Mouse (Mus musculus) forebrain, postnatal 0 days (tissue): ENCODE results near the gene Zfp93. TPM values are rescaled to one million over a fixed set of nuclear protein-coding genes. Genes with fewer than 3 reads are reported as not detected.

Source experiments
- ATAC-seq: fragments of 200-750 bp; cut with Nextera tagmentation; 2 replicates; pipeline ENCODE4 v1.8.0; 2017; ENCODE audit warnings: mild to moderate bottlenecking, moderate library complexity
- DNase-seq: peaks from one replicate; pipeline ENCODE4 v3.0.0-alpha.2; 2015
- H3K27ac ChIP-seq: fragments of 300-500 bp; sonication (generic); 2 replicates; pipeline ENCODE4 v1.5.1; 2014; ENCODE audit warnings: low read depth, mild to moderate bottlenecking, antibody characterized with exemption, low read length, moderate library complexity, mixed read lengths
- H3K27me3 ChIP-seq: fragments of 300-500 bp; sonication (generic); 2 replicates; pipeline ENCODE4 v1.6.1; 2014; ENCODE audit warnings: mild to moderate bottlenecking, low read length, mixed read lengths; ENCODE audit not compliant: insufficient read depth
- H3K36me3 ChIP-seq: fragments of 300-500 bp; sonication (generic); 2 replicates; pipeline ENCODE4 v1.6.1; 2014; ENCODE audit warnings: mild to moderate bottlenecking, moderate library complexity; ENCODE audit not compliant: insufficient read depth
- H3K4me1 ChIP-seq: fragments of 300-500 bp; sonication (generic); 2 replicates; pipeline ENCODE4 v1.6.1; 2014; ENCODE audit warnings: antibody characterized with exemption; ENCODE audit not compliant: insufficient read depth
- H3K4me2 ChIP-seq: fragments of 300-500 bp; sonication (generic); 2 replicates; pipeline ENCODE4 v1.6.1; 2014; ENCODE audit warnings: low read depth, mild to moderate bottlenecking, moderate library complexity
- H3K4me3 ChIP-seq: fragments of 300-500 bp; sonication (generic); 2 replicates; pipeline ENCODE4 v1.5.1; 2014; ENCODE audit warnings: low read depth, low read length, mixed read lengths
- H3K9ac ChIP-seq: fragments of 300-500 bp; sonication (generic); 2 replicates; pipeline ENCODE4 v1.6.1; 2014; ENCODE audit warnings: mild to moderate bottlenecking
- H3K9me3 ChIP-seq: fragments of 300-500 bp; sonication (generic); 2 replicates; pipeline ENCODE4 v1.6.1; 2016; ENCODE audit warnings: low read length
- CTCF ChIP-seq: sonication (generic); IDR thresholded peaks from 2 replicates; pipeline ENCODE4 v1.5.1; 2016; ENCODE audit warnings: antibody characterized with exemption, control low read depth, low read depth
- WGBS: fragments of 180-500 bp; shearing (Covaris S2); extraction: QIAGEN DNeasy Blood & Tissue Kit; methylation state at CpG from one replicate; pipeline ENCODE4 v1.1.7; 2014; 5-methylcytosine and 5-hydroxymethylcytosine counted together
- polyA plus RNA-seq: library from polyadenylated mRNA; unstranded; fragments of >200 nt; fragmentation: Nextera tagmentation; extraction: Ambion mirVana; gene quantifications from 2 replicates; pipeline ENCODE4 v1.2.1, GENCODE M21; 2015
- total RNA-seq: library from RNA; depleted of rRNA; stranded (reverse); fragments of >200 nt; gene quantifications from 2 replicates; pipeline ENCODE4 v1.2.3, GENCODE M21; 2014

The Zfp93 gene
- total and polyA plus RNA-seq, 2 experiments from 2014 or later, result 2.4 to 13.2 TPM

DNA sequence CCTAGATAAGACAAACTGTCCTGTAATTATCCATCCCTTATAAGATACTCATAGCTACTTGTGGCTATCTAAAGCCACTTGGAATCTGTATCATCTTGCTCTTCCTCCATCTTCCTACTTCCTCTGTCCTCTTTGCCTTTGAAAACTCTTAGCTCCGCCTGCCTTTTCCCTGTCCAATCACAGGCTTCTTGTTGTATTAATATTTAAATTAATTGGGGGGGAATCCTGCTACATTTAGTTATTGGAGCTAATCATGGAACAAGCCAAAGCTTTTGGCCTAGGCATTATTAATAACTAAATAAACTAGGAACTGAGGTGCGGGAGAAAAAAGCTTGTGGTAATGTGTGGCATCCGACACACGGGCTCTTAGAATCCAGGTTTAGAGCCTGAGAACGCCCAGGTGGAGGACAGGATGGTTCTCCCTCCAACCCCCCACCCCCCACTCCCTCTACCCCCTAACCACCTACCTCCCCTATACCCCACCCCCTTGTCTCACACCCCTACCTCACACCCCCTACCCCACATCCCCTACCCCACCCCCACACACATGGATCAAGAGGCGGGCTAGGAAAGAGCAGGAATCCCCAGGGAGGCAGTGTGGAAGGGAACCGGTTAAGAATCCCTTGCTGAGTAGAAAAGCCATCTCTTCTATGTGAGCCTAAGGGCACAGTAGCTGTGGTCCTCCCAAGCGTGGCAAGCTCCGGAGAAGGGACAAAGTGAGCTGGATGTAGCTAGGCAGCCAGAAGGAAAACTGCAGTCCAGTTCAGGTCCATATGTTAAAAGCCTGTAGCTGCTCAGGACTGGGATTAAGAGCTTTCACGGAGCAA lies 10.0 kb downstream of the Zfp93 start:
- WGBS, result 66% methylated on average over 10 of the region's 10 CpGs
- peaks cover 7% of the 10 kb centered on the region; the same call in 1 of the 2 replicates for H3K36me3 ChIP-seq
- DNase-seq (no peak), ATAC-seq (no peak; the same call in 1 of the 2 replicates)
- H3K9me3 ChIP-seq, result no peaks in the 10 kb centered on the region
- H3K27ac ChIP-seq, result no peak overlapping the region
- H3K27me3 ChIP-seq, result no peaks in the 10 kb centered on the region
- H3K4me3 ChIP-seq, result no peak overlapping the region
- no peak for TF ChIP-seq CTCF
- H3K9ac ChIP-seq, result no peak overlapping the region
- H3K4me1 ChIP-seq, result no peaks in the 10 kb centered on the region
- H3K4me2 ChIP-seq, result no peak overlapping the region

DNA sequence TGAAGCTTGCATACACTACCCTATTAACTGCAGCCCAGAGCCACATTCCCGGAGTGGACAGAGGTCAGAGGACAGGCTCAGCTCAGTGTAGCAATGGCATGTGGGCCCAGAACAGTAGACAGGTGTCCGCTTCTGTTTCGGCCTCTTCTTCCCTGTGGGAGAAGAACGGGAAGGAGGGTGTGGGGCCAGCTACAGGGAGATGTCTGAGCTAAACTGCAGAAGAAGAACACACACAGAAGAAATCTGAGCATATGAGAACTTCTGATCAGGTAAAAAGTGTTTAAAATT lies 10.6 kb downstream of the Zfp93 start:
- Histone ChIP-seq H3K9me3 (no peaks in the 10 kb centered on the region), H3K4me2 (no peak overlapping the region), H3K36me3 (0 out of 2 replicates have a peak, but pooled peaks cover 5% of the 10 kb centered on the region), H3K4me1 (no peaks in the 10 kb centered on the region), H3K27ac (no peak overlapping the region), H3K27me3 (no peaks in the 10 kb centered on the region), H3K4me3 (no peak overlapping the region), H3K9ac (no peak overlapping the region)
- ATAC-seq (no peak), DNase-seq (no peak)
- no peak for TF ChIP-seq CTCF
- WGBS, result 55% methylated on average over 4 of the region's 4 CpGs

DNA sequence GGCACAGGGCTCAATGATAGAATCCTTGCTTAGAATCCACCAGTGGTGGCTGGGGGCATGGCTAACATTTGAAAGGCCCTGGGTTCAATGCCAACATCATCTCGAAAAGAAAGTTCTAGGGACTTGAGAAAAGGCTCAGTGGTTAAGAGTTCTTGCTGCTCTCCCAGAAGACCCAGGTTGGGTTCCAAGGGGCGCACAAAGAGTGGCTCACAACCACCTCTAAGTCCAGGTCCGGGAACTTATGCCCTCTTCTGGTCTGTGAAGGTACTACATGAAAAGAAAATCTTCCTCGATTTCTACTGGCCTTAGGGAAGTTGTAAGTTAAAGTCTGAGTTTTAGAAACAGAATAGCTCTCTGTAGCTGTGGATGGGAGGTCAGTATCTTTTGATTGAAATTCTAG lies 15.9 kb downstream of the Zfp93 start:
- Histone ChIP-seq H3K4me3 (no peak overlapping the region), H3K9ac (no peak overlapping the region), H3K4me2 (no peak overlapping the region), H3K27me3 (no peaks in the 10 kb centered on the region), H3K4me1 (no peaks in the 10 kb centered on the region), H3K27ac (no peak overlapping the region), H3K36me3 (peaks cover 32% of the 10 kb centered on the region), H3K9me3 (no peaks in the 10 kb centered on the region)
- DNase-seq, result no peak
- 54% methylated on average over 4 of the region's 4 CpGs for WGBS
- no peak for TF ChIP-seq CTCF
- ATAC-seq, result no peak

DNA sequence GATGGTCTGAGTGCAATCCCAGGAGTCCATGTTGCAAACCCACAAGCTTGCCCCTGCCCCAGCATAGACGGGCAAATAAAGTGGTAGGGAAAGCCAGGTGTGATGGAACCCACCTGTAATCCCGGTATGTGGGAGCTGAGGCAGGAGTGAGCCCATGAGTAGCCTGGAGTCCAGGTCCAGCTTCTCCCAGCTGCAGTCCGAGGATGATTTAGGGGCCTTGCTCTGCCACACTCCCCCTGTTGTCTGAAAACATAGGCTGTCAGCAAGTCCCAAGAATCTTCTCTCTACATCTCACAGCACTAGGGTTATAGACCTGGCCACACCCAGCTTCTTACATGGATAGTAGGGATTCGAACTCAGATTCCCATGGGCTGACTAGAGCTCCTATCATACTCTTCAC lies 16.7 kb downstream of the Zfp93 start:
- H3K4me2 ChIP-seq, result no peak overlapping the region
- H3K9me3 ChIP-seq, result no peaks in the 10 kb centered on the region
- no peak overlapping the region for H3K27ac ChIP-seq
- H3K27me3 ChIP-seq, result no peaks in the 10 kb centered on the region
- no peak overlapping the region for H3K4me3 ChIP-seq
- no peaks in the 10 kb centered on the region for H3K4me1 ChIP-seq
- peaks cover 41% of the 10 kb centered on the region for H3K36me3 ChIP-seq
- no peak for ATAC-seq
- TF ChIP-seq CTCF, result no peak
- 84% methylated on average over 4 of the region's 4 CpGs for WGBS
- DNase-seq, result no peak
- H3K9ac ChIP-seq, result no peak overlapping the region

DNA sequence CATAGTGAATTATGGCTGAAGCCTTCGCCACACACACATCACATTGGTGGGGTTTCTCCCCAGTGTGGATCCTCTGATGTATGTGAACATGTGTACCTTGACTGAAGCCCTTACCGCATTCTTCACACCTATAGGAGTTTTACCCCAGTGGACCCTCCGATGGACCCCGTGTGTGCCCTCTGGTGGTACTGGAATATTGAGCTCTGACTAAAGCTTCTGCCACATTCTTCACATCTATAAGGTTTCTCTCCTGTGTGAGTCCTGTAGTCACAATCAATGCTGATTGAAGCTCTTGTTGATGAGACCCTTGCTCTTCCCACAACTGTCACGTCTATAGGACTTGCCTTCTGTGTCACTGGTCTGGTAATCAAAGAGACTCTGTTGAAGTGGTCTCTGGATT lies 17.4 kb downstream of the Zfp93 start:
- Histone ChIP-seq H3K9me3 (no peaks in the 10 kb centered on the region), H3K27me3 (no peaks in the 10 kb centered on the region), H3K4me3 (no peak overlapping the region), H3K4me2 (no peak overlapping the region), H3K36me3 (peaks cover 48% of the 10 kb centered on the region), H3K27ac (no peak overlapping the region), H3K4me1 (no peaks in the 10 kb centered on the region), H3K9ac (no peak overlapping the region)
- no peak for TF ChIP-seq CTCF
- 84% methylated on average over 5 of the region's 5 CpGs for WGBS
- ATAC-seq, result no peak
- DNase-seq, result no peak

DNA sequence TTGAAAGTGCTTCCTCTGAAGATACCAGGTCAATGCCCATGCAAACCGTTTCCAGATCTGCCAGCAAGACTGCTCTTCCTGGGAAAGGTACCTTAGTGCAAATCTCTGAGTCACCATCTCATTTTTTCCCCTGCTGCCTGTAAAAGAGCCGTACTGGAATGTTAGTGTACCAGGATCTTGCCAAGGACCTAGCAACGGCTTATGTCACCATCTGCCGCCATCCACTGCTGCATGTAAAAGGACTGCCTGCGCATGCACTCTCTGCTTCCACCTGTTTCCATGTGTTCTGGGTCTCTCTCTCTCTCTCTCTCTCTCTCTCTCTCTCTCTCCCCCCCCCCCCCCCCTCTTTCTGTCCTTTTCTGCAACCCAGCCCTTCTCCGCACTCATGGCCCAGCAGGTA lies 18.3 kb downstream of the Zfp93 start:
- no peaks in the 10 kb centered on the region for H3K4me1 ChIP-seq
- TF ChIP-seq CTCF, result no peak
- WGBS, result 83% methylated on average over 6 of the region's 6 CpGs
- no peak overlapping the region for H3K4me2 ChIP-seq
- no peaks in the 10 kb centered on the region for H3K9me3 ChIP-seq
- no peak overlapping the region for H3K27ac ChIP-seq
- no peak overlapping the region for H3K4me3 ChIP-seq
- peaks cover 57% of the 10 kb centered on the region for H3K36me3 ChIP-seq
- ATAC-seq, result peak; percentile 61
- H3K27me3 ChIP-seq, result no peaks in the 10 kb centered on the region
- peak; percentile 36 for DNase-seq
- no peak overlapping the region for H3K9ac ChIP-seq

DNA sequence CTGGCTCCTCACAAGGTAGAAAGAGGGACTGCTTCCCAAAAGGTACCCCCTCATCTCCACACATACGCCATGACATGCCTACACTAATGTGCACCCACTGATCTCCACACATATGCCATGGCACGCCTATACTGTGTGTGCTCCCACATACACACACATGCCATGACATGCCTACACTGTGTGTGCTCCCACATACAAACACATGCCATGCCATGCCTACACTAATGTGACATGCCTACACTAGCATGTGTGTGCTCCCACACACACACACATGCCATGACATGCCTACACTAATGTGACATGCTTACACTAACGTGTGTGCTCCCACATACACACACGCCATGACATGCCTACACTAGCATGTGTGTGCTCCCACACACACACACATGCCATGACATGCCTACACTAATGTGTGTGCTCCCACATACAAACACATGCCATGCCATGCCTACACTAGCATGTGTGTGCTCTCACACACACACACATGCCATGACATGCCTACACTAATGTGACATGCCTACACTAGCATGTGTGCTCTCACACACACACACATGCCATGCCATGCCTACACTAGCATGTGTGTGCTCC lies 20.0 kb downstream of the Zfp93 start:
- ATAC-seq (no peak; the same call in 1 of the 2 replicates), DNase-seq (no peak)
- no peak overlapping the region for H3K9ac ChIP-seq
- peaks cover 74% of the 10 kb centered on the region for H3K36me3 ChIP-seq
- no peak for TF ChIP-seq CTCF
- no peaks in the 10 kb centered on the region for H3K27me3 ChIP-seq
- H3K4me2 ChIP-seq, result no peak overlapping the region
- no peak overlapping the region for H3K4me3 ChIP-seq
- no peaks in the 10 kb centered on the region for H3K4me1 ChIP-seq
- 98% methylated on average over 4 of the region's 4 CpGs for WGBS
- no peaks in the 10 kb centered on the region for H3K9me3 ChIP-seq
- H3K27ac ChIP-seq, result no peak overlapping the region
